8 mouse cellular contexts compared by ENCODE assay signal in the genomic region with DNA sequence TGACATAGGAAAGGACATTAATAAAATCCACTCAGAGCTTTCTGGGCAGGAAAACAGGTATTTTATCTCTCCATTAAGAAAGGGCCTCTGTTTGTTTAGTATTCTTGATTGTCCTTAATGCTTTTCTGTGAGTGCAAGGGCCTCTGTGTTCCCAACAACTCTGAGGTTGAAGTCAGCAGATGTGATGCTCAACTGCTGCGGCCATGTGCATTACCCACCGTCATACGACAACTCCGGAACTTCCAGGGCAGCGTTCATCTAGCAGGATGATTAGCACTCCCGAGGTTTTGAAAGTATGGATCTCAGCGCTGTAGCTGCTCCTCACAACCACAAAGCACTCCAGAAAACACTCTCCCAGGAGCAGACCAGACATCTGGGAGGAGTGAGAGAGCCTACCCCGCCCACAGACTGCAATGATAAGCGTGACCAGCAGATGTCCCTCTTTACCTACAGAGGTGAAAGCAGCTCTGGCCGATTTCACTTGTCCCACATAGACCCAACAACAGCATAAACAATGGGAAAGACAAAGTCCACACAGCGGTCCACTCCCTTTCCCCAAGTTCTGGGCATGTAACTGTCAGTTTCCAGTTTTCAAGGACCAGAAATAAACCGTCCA.
DNase-seq lines count a peak whose midpoint lies in the region; ATAC-seq and TF ChIP-seq lines count a peak whose summit lies in the region.

No protein-coding gene starts in this region.

- H3K36me3 ChIP-seq in ES-E14 (ENCODE audit: control insufficient read depth, insufficient read depth, low read length, poor library complexity, severe bottlenecking), result no peaks in the 10 kb centered on the region
- no peaks in the 10 kb centered on the region for H3K36me3 ChIP-seq in forebrain, embryonic 16.5 days (ENCODE audit: control insufficient read depth, insufficient read depth)

- in situ Hi-C loops in ES-E14 (cut with MboI; ENCODE audit: low sequenced_read_pairs in 2 of 2, unreplicated experiment in 2 of 2), result no loop called here

- ATAC-seq in forebrain, embryonic 16.5 days, result peak; percentile 85
- ATAC-seq in neutrophil, adult 5-6 weeks (ENCODE audit: extremely low read depth, insufficient number of reproducible peaks, low FRiP score, poor library complexity, severe bottlenecking), result peak; percentile 77

- intact Hi-C loops in heart, postnatal 36 days (cut with DNase I), result loop anchor here (1.0 to 10.0 kb wide), 3 partner anchors 218 to 1738 kb away; no protein-coding TSS in a partner anchor

- peak; percentile 74 for DNase-seq in ES-E14 (ENCODE audit: low read depth, low spot score)
- peak; percentile 62 for DNase-seq in cerebellum, adult 11-12 months
- peak; percentile 78 to 81 for DNase-seq in heart, postnatal 36 days
- peak; percentile 76 to 91 for DNase-seq in layer of hippocampus, adult 18-20 months (ENCODE audit: low spot score in 2 of 2)
- DNase-seq in lung, adult 18-20 months, result peak; percentile 80
- peak; percentile 63 for DNase-seq in testis, postnatal 14 days (ENCODE audit: low spot score)

- no peaks in the 10 kb centered on the region for H3K9me3 ChIP-seq in ES-E14 (ENCODE audit: control insufficient read depth, insufficient read depth, low read depth, low read length)
- H3K9me3 ChIP-seq in forebrain, embryonic 16.5 days (ENCODE audit: control insufficient read depth, low read length), result no peaks in the 10 kb centered on the region

- 19% methylated on average over 12 of the region's 12 CpGs for WGBS in forebrain, embryonic 16.5 days

- no peak overlapping the region for H3K27ac ChIP-seq in ES-E14 (ENCODE audit: insufficient read depth, low read depth, low read length, poor library complexity, severe bottlenecking)
- no peak overlapping the region for H3K27ac ChIP-seq in forebrain, embryonic 16.5 days (ENCODE audit: low read length)

- no peaks in the 10 kb centered on the region for H3K27me3 ChIP-seq in forebrain, embryonic 16.5 days (replicated peaks; ENCODE audit: control insufficient read depth, insufficient read depth, low read length)

- no peak overlapping the region for H3K9ac ChIP-seq in ES-E14 (ENCODE audit: insufficient read depth, low read depth, low read length, poor library complexity, severe bottlenecking)
- H3K9ac ChIP-seq in forebrain, embryonic 16.5 days (replicated peaks; ENCODE audit: low read depth, low read length), result no peak overlapping the region

- peaks cover 0 to 2% of the 10 kb centered on the region in 2 experiments; a peak in 2 of 4 replicates for H3K4me1 ChIP-seq in ES-E14 (ENCODE audit: control insufficient read depth in 2 of 2, insufficient read depth in 2 of 2, low read length in 2 of 2, poor library complexity in 1 of 2)
- peaks cover 9% of the 10 kb centered on the region for H3K4me1 ChIP-seq in forebrain, embryonic 16.5 days (replicated peaks; ENCODE audit: control insufficient read depth, insufficient read depth, low read length)

- H3K4me3 ChIP-seq in ES-E14 (ENCODE audit: insufficient read depth in 1 of 2, low read depth in 1 of 2, low read length in 2 of 2, poor library complexity in 1 of 2, severe bottlenecking in 1 of 2), result no peak overlapping the region
- peak overlapping the region; percentile 20 for H3K4me3 ChIP-seq in forebrain, embryonic 16.5 days (replicated peaks; ENCODE audit: low read length)

- peak overlapping the region; percentile 45 for H3K4me2 ChIP-seq in forebrain, embryonic 16.5 days (ENCODE audit: low read length)

TF ChIP-seq in ES-E14, 5 proteins besides CTCF, POLR2A, EP300 and RAD21:
- TF ChIP-seq ZNF384 (IDR thresholded peaks at IDR 0.05; ENCODE audit: low read depth, low read length), result no peak
- peak; percentile 47; the same call in 1 of the 2 replicates for TF ChIP-seq ZC3H11A (IDR thresholded peaks at IDR 0.05; ENCODE audit: borderline replicate concordance, low read depth, low read length)
- no peak for TF ChIP-seq HCFC1 (IDR thresholded peaks at IDR 0.05; ENCODE audit: borderline replicate concordance, insufficient read depth, low read length)
TF ChIP-seq in ES-E14: peak in this region for 1.
